Mouse (Mus musculus) left cerebral cortex, adult 9 months (tissue): ENCODE results near the gene Gm34302.
A peak's percentile ranks its signal among the peaks of the same experiment; 100 is the strongest.
"Not testable (repeated sequence)": the region's sequence is repeated elsewhere in the genome, so short reads cannot be mapped to it uniquely, and the experiment has no call there.

Experiments
- DNase-seq, 2 experiments: peaks; one replicate each; pipeline ENCODE4 v3.0.0; 2022; ENCODE audit warnings: low spot score in 2 of 2

The Gm34302 gene

GRCm38 (mm10) chr3:63483726-63484125 is at the start of gene Gm34302:
Gene Gm34302 (minus strand): TSS chr3:63483879.
- DNase-seq: no peak

GRCm38 (mm10) chr3:63531847-63532246 is 48.2 kb upstream of the Gm34302 start:
- DNase-seq: no peak

GRCm38 (mm10) chr3:63517681-63518080 is 34.0 kb upstream of the Gm34302 start:
- DNase-seq: no peak

- not testable (repeated sequence) for DNase-seq
These were observed 32.6 kb upstream of the Gm34302 start for GRCm38 (mm10) chr3:63516279-63516678.

GRCm38 (mm10) chr3:63511316-63511715 is 27.6 kb upstream of the Gm34302 start:
- no peak for DNase-seq

- DNase-seq: no peak
These were observed 25.8 kb upstream of the Gm34302 start for GRCm38 (mm10) chr3:63509484-63509883.

- no peak for DNase-seq
These were observed 25.2 kb upstream of the Gm34302 start for GRCm38 (mm10) chr3:63508924-63509323.

- DNase-seq: peak in 1 of 2 experiments; percentile 22
These were observed 20.8 kb upstream of the Gm34302 start for GRCm38 (mm10) chr3:63504433-63504832.

- no peak for DNase-seq
These were observed 11.1 kb upstream of the Gm34302 start for GRCm38 (mm10) chr3:63494625-63495382.

- no peak for DNase-seq
These were observed 9.9 kb upstream of the Gm34302 start for GRCm38 (mm10) chr3:63493563-63493962.

GRCm38 (mm10) chr3:63440426-63441125 is 43.1 kb downstream of the Gm34302 start:
- no peak for DNase-seq

GRCm38 (mm10) chr3:63439738-63440137 is 43.9 kb downstream of the Gm34302 start:
- peak in 1 of 2 experiments; percentile 2 for DNase-seq

GRCm38 (mm10) chr3:63438898-63439297 is 44.8 kb downstream of the Gm34302 start:
- DNase-seq: no peak
